Mouse (Mus musculus) gastrocnemius, postnatal 25 days (tissue): ENCODE results near the gene Zfp652. TPM values are rescaled to one million over a fixed set of nuclear protein-coding genes. Genes with fewer than 3 reads are reported as not detected.
"Not testable (repeated sequence)": the region's sequence is repeated elsewhere in the genome, so short reads cannot be mapped to it uniquely, and the experiment has no call there.

Experiments
- DNase-seq: peaks from one replicate; pipeline ENCODE4 v3.0.0; 2022
- total RNA-seq, 2 experiments: library from RNA; stranded (reverse); gene quantifications; 1 replicate in 1 of 2; 2 replicates in 1 of 2; pipeline ENCODE4 v1.2.3; 2021

Zfp652 gene
- total RNA-seq, 2 experiments from 2014 or later: 62.2 to 71.7 TPM

DNA sequence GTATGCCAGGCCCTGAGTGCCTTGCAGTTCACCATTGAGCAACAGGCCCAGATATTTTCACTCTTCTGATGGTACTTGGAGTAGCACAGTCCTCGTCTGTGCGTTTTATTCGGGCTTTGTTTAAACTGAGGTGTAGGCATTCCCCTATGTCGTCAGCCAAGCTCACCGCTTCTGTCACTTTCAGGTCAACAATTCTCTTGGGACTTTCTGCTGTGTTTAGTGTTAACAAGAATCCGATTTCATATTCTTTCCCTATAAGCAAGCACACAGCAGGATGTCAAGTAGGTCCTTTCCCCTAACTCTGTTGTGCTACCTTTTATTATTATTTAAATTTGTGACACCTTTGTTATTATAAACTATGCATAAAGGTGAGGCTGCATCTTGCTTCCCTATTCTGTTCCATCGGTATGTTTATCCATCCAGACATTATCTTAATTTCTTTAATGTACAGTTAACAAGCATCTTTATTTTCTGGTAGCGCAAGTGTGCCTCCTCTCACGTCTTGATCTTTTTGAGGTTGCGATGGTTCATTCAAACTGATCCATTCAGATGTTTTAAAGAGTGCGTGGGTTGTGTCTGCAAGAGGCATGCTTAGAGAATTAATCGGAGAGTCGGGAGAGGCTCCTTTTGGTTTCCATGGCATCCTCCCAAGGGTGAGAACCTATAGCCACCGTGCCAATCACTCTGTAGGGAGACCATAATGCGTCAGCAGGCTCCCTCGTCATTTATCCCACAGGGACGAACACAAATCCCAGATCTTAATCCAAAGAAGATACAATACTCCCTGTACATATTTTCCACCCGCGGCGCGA, 145.4 kb downstream of the Zfp652 start:
- DNase-seq: no peak

DNA sequence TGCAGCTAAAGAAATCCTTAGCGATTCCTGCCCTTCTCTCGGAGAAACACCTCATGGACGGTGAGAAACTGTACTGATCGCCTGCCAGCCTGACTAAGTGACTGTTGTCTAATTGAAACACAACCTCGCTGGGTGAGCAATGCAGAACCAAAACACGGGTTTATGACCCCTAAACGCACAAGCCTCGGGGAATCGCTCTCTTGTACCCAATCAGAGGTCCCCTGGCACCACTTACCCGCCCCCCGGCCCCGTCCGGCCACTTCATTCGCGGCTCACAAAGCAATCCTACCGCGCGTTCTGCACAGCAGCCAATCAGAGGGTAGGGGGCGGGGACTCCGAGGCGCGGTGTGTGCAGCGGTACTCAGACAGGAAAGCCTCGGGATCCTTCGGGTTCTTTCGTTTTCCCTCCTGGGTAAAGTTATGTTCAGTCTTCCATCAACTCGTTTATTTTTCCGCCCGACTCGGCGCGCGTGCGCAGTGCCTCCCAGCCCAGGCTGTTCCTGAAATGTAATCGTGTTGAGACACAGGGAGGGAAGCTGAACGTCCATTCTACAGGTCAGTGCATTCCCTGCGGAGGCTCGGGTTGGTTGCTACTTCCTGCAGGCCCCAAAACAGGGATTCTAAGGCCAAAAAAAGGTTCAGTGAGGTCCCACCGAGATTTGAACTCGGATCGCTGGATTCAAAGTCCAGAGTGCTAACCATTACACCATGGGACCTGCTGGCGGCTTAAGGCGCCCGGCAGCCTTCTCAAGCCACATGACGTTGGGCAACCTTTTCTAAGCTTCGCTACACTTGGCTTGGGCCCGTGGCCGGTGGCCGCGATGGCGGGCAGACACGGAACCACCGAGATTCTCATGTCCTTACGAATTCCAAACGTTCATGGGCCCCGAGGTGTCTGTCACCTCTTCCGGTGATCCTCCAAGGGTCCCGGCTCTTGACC, 146.3 kb downstream of the Zfp652 start:
- peak; percentile 99 for DNase-seq

DNA sequence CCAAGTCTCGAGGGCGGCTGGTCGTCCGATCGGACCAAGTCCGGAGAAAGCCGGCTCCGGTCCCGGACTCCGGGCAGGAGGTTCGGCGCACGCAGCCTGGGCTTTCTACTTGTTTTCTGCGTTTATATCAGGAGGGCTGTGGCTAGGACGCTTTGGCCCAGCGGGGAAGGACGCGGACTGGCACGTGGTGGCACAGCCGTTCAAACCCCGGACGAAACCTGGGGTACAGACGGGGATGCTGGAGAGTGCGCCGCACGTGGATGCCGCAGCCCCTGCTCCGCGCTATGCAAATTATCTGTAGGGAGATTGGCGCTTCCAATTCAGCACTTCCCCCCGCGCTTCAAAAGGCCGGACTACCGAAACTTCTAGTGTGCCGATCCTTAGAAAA, 147.0 kb downstream of the Zfp652 start:
- no peak for DNase-seq

DNA sequence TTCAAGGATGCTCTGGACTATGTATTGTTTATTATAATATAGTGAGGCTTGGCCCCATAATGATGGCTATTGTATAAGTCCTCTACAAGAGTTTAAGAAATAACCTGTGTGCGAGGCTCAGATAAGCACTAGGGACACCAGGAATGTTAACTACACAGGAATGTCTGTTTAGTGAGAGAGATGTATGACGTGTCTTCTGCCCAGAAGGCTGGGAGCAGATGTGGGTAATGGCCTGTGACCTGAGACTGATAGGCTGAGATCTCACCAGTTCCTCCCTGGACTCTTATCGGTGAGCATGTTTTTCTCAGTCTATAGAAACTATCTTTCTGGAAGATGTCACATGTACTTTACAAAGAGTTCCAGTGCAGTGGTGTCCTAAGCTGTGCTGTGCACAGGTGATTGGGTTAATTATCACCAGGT, 147.6 kb downstream of the Zfp652 start:
- DNase-seq: no peak

DNA sequence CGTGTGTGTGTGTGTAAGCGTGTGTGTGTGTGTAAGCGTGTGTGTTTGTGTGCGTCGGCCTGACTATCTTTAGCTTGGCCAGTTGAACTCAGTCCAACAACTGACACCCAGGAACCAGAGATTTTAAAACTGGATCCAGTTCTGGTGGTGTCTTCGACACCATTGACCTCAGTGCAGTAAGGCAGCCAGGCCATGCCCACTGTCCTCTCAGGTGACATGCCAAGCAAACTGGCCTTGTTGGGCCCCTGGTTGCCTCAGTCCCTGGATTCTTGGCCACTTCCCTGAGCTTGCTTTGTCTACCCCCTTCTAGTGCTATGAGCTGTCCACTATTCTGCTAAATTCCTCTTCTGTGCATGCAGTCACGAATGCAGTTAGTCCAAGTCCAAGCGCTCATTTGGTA, 148.9 kb downstream of the Zfp652 start:
- no peak for DNase-seq

DNA sequence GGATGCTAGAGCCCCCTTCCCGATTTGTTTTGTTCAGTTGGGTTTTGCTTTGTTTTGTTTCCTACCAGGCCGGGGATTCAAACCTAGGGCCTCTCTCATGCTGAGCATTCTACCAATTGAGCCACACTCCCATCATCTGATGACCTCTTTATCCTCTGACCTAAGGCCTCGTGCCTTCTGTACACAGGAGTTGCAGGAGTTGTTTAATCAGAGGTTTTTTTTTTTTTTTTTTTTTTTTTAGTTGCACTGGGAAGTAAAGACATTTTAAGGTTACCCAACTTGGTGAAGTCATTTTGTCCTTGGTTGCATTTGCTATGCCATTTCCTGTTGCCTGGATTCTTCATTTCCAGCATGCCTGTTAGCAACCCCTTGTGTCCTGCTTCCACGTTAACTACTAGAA, 157.0 kb downstream of the Zfp652 start:
- DNase-seq: no peak

DNA sequence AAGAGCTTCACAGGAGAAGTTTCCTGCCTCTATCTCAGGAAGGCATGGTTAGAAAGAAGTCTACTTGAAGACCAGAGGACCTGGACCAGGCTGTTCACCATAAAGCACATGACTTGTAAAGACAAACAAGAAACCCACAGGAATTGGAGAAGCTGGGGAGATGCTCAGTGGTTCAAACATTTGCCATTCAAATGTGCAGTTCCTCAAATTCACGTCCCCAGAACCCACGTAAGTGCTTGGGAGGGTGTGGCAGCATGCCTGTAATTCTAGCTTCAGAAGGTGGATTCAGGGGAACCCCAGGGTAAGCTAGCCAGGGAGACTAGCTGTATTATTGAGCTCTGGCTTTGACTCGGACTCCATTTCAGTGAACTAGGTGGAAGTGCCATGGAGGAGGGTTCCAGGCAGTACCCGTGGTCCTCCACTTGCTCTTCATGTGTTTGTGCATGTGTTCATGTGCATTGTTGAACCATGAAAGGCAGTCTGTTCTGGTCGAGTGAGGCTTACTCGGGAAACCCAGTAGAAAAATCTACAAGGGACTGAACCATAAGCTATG, 157.5 kb downstream of the Zfp652 start:
- no peak for DNase-seq

DNA sequence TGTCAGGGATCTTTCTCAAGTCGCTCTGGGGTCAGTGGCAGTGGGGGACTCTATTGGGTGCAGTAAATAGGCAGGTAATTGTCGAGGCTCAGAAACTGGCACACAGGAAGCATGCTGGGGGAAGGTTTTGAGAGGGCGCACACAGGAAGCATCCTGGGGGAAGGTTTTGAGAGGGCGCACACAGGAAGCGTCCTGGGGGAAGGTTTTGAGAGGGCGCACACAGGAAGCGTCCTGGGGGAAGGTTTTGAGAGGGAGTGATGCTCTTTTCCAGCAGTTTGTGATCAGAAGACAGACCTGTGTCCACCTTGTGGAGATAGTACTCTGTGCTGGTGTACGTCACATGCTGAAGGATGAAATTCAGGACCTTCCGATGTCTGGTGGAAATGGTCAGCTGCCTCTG, 163.3 kb downstream of the Zfp652 start:
- DNase-seq: no peak

DNA sequence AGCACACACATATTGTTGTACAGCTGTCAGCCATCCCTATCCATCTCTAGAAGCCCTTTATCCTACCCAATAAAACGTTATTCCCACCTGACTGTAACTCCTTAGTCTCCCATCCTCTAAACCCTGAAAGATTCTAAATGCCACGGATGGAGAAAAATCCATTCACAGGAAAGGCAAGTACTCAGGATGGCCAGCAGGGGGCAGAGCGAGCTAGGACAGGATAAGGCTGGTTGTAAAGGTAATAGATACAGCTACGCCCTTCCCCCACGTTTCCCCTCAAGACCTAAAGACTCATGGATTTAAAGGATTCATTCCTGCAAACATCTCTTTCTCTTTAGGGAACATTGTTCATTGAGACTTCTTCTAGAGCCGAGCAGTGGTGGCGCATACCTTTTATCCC, 163.8 kb downstream of the Zfp652 start:
- no peak for DNase-seq

DNA sequence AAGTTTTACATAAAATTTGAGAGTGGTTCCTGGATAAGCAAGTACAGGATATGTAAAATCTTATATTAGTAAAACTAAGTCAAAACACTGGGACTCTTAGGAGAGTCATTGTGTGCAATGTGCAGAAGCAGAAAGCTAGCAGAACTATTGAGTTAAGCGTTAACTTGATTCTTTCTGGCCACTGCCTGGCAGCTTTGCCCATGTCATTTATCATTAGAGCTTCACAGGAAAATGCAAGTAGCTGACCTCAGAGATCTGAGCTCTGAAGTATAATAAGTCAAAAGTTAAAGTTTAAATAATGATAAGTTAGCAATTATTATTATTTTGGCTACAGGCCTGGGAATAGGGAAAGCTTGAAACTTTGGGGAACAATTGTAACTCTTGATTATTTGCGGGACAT, 167.4 kb downstream of the Zfp652 start:
- DNase-seq: not testable (repeated sequence)

Other genes with a start within 250 kb of the Zfp652 start
- under 1 TPM; 0.16 to 0.26 TPM for gene Nxph3, start 198.1 kb upstream of the Zfp652 start, total RNA-seq
- under 1 TPM; 0.43 to 0.61 TPM for gene Ngfr, start 124.9 kb upstream of the Zfp652 start, total RNA-seq
- 100 to 1,000 TPM; 179 to 189 TPM for gene Phb, start 45.7 kb upstream of the Zfp652 start, total RNA-seq
- under 1 TPM; 0.29 to 0.36 TPM for gene B130006D01Rik, start 10.9 kb downstream of the Zfp652 start, total RNA-seq
- 100 to 1,000 TPM; 288 to 335 TPM for gene Phospho1, start 111.8 kb downstream of the Zfp652 start, total RNA-seq
- gene Gngt2, start 124.5 kb downstream of the Zfp652 start, total RNA-seq: 1 to 10 TPM; 5.2 to 6.1 TPM
- gene Abi3, start 129.8 kb downstream of the Zfp652 start, total RNA-seq: 1 to 10 TPM; 2.2 to 3.2 TPM
- not detected for gene B4galnt2, start 202.2 kb downstream of the Zfp652 start, total RNA-seq